Mouse (Mus musculus) retina, postnatal 1 day (tissue): ENCODE data around the gene Mydgf.

Source experiments
- DNase-seq: peaks from one replicate; pipeline ENCODE4 v3.0.0-alpha.2; 2012

Gene Mydgf

GRCm38 (mm10) chr17:56183658-56184103 lies at the start of gene Mydgf:
Gene Mydgf (minus strand): TSS chr17:56183920.
- DNase-seq: peak; percentile 96

GRCm38 (mm10) chr17:56233389-56233788 lies 49.7 kb upstream of the Mydgf start:
- no peak for DNase-seq

GRCm38 (mm10) chr17:56229943-56230342 lies 46.2 kb upstream of the Mydgf start:
- no peak for DNase-seq

GRCm38 (mm10) chr17:56226566-56226965 lies 42.8 kb upstream of the Mydgf start:
- DNase-seq: no peak

- no peak for DNase-seq
These were observed 41.2 kb upstream of the Mydgf start for GRCm38 (mm10) chr17:56224916-56225315.

GRCm38 (mm10) chr17:56219805-56220204 lies 36.1 kb upstream of the Mydgf start:
- no peak for DNase-seq

GRCm38 (mm10) chr17:56219251-56219650 lies 35.5 kb upstream of the Mydgf start:
- no peak for DNase-seq

GRCm38 (mm10) chr17:56218377-56219191 lies 34.9 kb upstream of the Mydgf start, which contains the start of gene Dpp9:
Gene Dpp9 (minus strand): TSS chr17:56218905.
- peak; percentile 99 for DNase-seq

- no peak for DNase-seq
These were observed 34.0 kb upstream of the Mydgf start for GRCm38 (mm10) chr17:56217670-56218069.

GRCm38 (mm10) chr17:56214229-56214628 lies 30.5 kb upstream of the Mydgf start:
- no peak for DNase-seq

- no peak for DNase-seq
These were observed 29.0 kb upstream of the Mydgf start for GRCm38 (mm10) chr17:56212676-56213075.

- no peak for DNase-seq
These were observed 27.4 kb upstream of the Mydgf start for GRCm38 (mm10) chr17:56211090-56211489.

GRCm38 (mm10) chr17:56208821-56209220 lies 25.1 kb upstream of the Mydgf start:
- DNase-seq: no peak

GRCm38 (mm10) chr17:56207963-56208530 lies 24.3 kb upstream of the Mydgf start:
- DNase-seq: no peak

GRCm38 (mm10) chr17:56206986-56207674 lies 23.4 kb upstream of the Mydgf start:
- no peak for DNase-seq

GRCm38 (mm10) chr17:56206276-56206884 lies 22.7 kb upstream of the Mydgf start:
- no peak for DNase-seq

- no peak for DNase-seq
These were observed 20.0 kb upstream of the Mydgf start for GRCm38 (mm10) chr17:56203729-56204128.

- no peak for DNase-seq
These were observed 18.8 kb upstream of the Mydgf start for GRCm38 (mm10) chr17:56202476-56202875.

GRCm38 (mm10) chr17:56201642-56202041 lies 17.9 kb upstream of the Mydgf start:
- DNase-seq: no peak

GRCm38 (mm10) chr17:56200586-56200985 lies 16.9 kb upstream of the Mydgf start:
- peak; percentile 25 for DNase-seq

GRCm38 (mm10) chr17:56196860-56197259 lies 13.1 kb upstream of the Mydgf start:
- peak; percentile 20 for DNase-seq

GRCm38 (mm10) chr17:56194765-56195164 lies 11.0 kb upstream of the Mydgf start:
- DNase-seq: no peak

- no peak for DNase-seq
These were observed 10.6 kb upstream of the Mydgf start for GRCm38 (mm10) chr17:56194357-56194756.
